Mouse (Mus musculus) limb, embryonic 14.5 days (tissue): Measurements from ENCODE around the gene Lipm. TPM values are rescaled to one million over a fixed set of nuclear protein-coding genes. Genes with fewer than 3 reads are reported as not detected.

ENCODE experiments used
- ATAC-seq: fragments of 200-750 bp; cut with Nextera tagmentation; 2 replicates; pipeline ENCODE4 v1.8.0; 2017; ENCODE audit warnings: low read depth, moderate number of reproducible peaks, moderate TSS enrichment; ENCODE audit not compliant: low FRiP score
- DNase-seq: peaks from one replicate; pipeline ENCODE4 v3.0.0-alpha.2; 2015; ENCODE audit warnings: low spot score
- H3K27ac ChIP-seq: fragments of 300-500 bp; sonication (generic); replicated peaks from 2 replicates; pipeline ENCODE4 v1.5.1; 2014; ENCODE audit warnings: low read depth, mild to moderate bottlenecking, low read length, moderate library complexity, mixed read lengths
- H3K27me3 ChIP-seq: fragments of 300-500 bp; sonication (generic); 2 replicates; pipeline ENCODE4 v1.6.1; 2014; ENCODE audit warnings: low read length, mixed read lengths; ENCODE audit not compliant: control insufficient read depth, insufficient read depth
- H3K36me3 ChIP-seq: fragments of 300-500 bp; sonication (generic); 2 replicates; pipeline ENCODE4 v1.6.1; 2014; ENCODE audit warnings: mild to moderate bottlenecking, low read length, moderate library complexity, mixed read lengths; ENCODE audit not compliant: control insufficient read depth, insufficient read depth
- H3K4me1 ChIP-seq: fragments of 300-500 bp; sonication (generic); 2 replicates; pipeline ENCODE4 v1.6.1; 2014; ENCODE audit warnings: antibody characterized with exemption, low read length, mixed read lengths; ENCODE audit not compliant: control insufficient read depth, insufficient read depth
- H3K4me2 ChIP-seq: fragments of 300-500 bp; sonication (generic); replicated peaks from 2 replicates; pipeline ENCODE4 v1.6.1; 2014; ENCODE audit warnings: low read depth, mild to moderate bottlenecking, low read length, moderate library complexity; ENCODE audit not compliant: severe bottlenecking
- H3K4me3 ChIP-seq: fragments of 300-500 bp; sonication (generic); replicated peaks from 2 replicates; pipeline ENCODE4 v1.5.1; 2014; ENCODE audit warnings: low read length
- H3K9ac ChIP-seq: fragments of 300-500 bp; sonication (generic); 2 replicates; pipeline ENCODE4 v1.6.1; 2014; ENCODE audit warnings: mild to moderate bottlenecking, low read depth, low read length, moderate library complexity; ENCODE audit not compliant: severe bottlenecking
- H3K9me3 ChIP-seq: fragments of 300-500 bp; sonication (generic); 2 replicates; pipeline ENCODE4 v1.6.1; 2016; ENCODE audit warnings: low read length; ENCODE audit not compliant: control insufficient read depth
- POLR2A ChIP-seq: fragments of 200-500 bp; IDR thresholded peaks from 2 replicates; pipeline ENCODE4 v1.8.0; 2012; ENCODE audit warnings: inconsistent platforms, mild to moderate bottlenecking, moderate library complexity, borderline replicate concordance; ENCODE audit not compliant: insufficient read depth, insufficient read length; ENCODE audit errors: extremely low read depth
- WGBS: fragments of 180-500 bp; shearing (Covaris S2); extraction: QIAGEN DNeasy Blood & Tissue Kit; methylation state at CpG from one replicate; pipeline ENCODE4 v1.1.7; 2014; 5-methylcytosine and 5-hydroxymethylcytosine counted together
- polyA plus RNA-seq, 2 experiments: library from polyadenylated mRNA; depleted of rRNA in 1 of 2; stranded (reverse) in 1 of 2; unstranded in 1 of 2; fragments of >200 nt; fragmentation: Nextera tagmentation in 1 of 2; extraction: Ambion mirVana in 1 of 2; gene quantifications; 2 replicates each; pipeline versions ENCODE4 v1.2.1 to v1.2.3; 2012 to 2014

Gene Lipm
- polyA plus RNA-seq, 2 experiments: 6.7 to 11.6 TPM

- DNase-seq (no peak), ATAC-seq (no peak)
- Histone ChIP-seq H3K4me2 (no peak overlapping the region), H3K27me3 (no peaks in the 10 kb centered on the region), H3K4me1 (no peaks in the 10 kb centered on the region), H3K9me3 (no peaks in the 10 kb centered on the region), H3K9ac (no peak overlapping the region), H3K36me3 (no peaks in the 10 kb centered on the region), H3K27ac (no peak overlapping the region), H3K4me3 (no peak overlapping the region)
- 86% methylated on average over 3 of the region's 3 CpGs for WGBS
- no peak for TF ChIP-seq POLR2A
These were observed 4.1 kb downstream of the Lipm start for GRCm38 (mm10) chr19:34104841-34105240.

- 53% methylated on average over 1 of the region's 1 CpGs for WGBS
- DNase-seq: no peak
- H3K9me3 ChIP-seq: no peaks in the 10 kb centered on the region
These were observed 18.4 kb downstream of the Lipm start for GRCm38 (mm10) chr19:34119102-34119501.

GRCm38 (mm10) chr19:34119653-34120052, 18.9 kb downstream of the Lipm start:
- H3K4me1 ChIP-seq: no peaks in the 10 kb centered on the region
- DNase-seq: no peak
- H3K36me3 ChIP-seq: no peaks in the 10 kb centered on the region
- no peaks in the 10 kb centered on the region for H3K9me3 ChIP-seq
- no peaks in the 10 kb centered on the region for H3K27me3 ChIP-seq
- no peak for TF ChIP-seq POLR2A
- WGBS: 60% methylated on average over 4 of the region's 4 CpGs
- no peak overlapping the region for H3K4me2 ChIP-seq
- H3K4me3 ChIP-seq: no peak overlapping the region
- H3K9ac ChIP-seq: no peak overlapping the region
- H3K27ac ChIP-seq: no peak overlapping the region
- no peak for ATAC-seq

More at GRCm38 (mm10) chr19:34119102-34119501, 18.4 kb downstream of the Lipm start:
- no peak for ATAC-seq
- Histone ChIP-seq H3K4me2 (no peak overlapping the region), H3K9ac (no peak overlapping the region), H3K36me3 (no peaks in the 10 kb centered on the region), H3K4me3 (no peak overlapping the region), H3K4me1 (no peaks in the 10 kb centered on the region), H3K27me3 (no peaks in the 10 kb centered on the region), H3K27ac (no peak overlapping the region)
- no peak for TF ChIP-seq POLR2A

- Histone ChIP-seq H3K36me3 (no peaks in the 10 kb centered on the region), H3K27me3 (no peaks in the 10 kb centered on the region), H3K4me3 (no peak overlapping the region), H3K9ac (no peak overlapping the region), H3K4me2 (no peak overlapping the region), H3K27ac (no peak overlapping the region), H3K9me3 (no peaks in the 10 kb centered on the region), H3K4me1 (no peaks in the 10 kb centered on the region)
- no peak for TF ChIP-seq POLR2A
- ATAC-seq (no peak), DNase-seq (no peak)
- WGBS: 63% methylated on average over 3 of the region's 3 CpGs
These were observed 19.5 kb downstream of the Lipm start for GRCm38 (mm10) chr19:34120107-34120731.

- DNase-seq (no peak), ATAC-seq (no peak)
- Histone ChIP-seq H3K4me2 (no peak overlapping the region), H3K9me3 (no peaks in the 10 kb centered on the region), H3K27me3 (no peaks in the 10 kb centered on the region), H3K4me1 (no peaks in the 10 kb centered on the region), H3K9ac (no peak overlapping the region), H3K4me3 (no peak overlapping the region), H3K36me3 (no peaks in the 10 kb centered on the region), H3K27ac (no peak overlapping the region)
- TF ChIP-seq POLR2A: no peak
- WGBS: 90% methylated on average over 6 of the region's 6 CpGs
These were observed 38.1 kb downstream of the Lipm start for GRCm38 (mm10) chr19:34138720-34139430.
